Mouse (Mus musculus): ENCODE results near the gene Man1a.

Man1a gene

GRCm38 (mm10) chr10:54062835-54063234, 13.6 kb downstream of the Man1a start:
- in situ Hi-C loops (cut with MboI, MseI), result no loop called here

DNA sequence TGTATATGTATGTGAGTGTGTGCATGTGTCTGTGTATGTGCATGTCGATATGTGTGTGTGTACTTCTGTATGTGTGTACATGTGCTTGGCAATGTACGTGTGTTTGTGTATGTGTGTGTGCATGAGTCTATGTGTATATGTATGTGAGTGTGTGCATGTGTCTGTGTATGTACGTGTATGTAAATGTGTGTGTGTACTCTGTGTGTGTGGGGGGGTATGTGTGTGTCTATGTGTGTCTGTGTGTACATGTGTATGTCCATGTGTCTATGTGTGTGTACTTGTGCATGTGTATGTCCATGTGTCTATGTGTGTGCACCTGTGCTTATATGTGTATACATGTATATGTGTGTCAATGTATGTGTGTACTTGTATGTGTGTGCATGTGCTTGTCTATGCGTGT, 15.2 kb downstream of the Man1a start:
- in situ Hi-C loops (cut with MboI, MseI), result no loop called here

GRCm38 (mm10) chr10:54060587-54060986, 15.8 kb downstream of the Man1a start:
- in situ Hi-C loops (cut with MboI, MseI), result no loop called here

- in situ Hi-C loops (cut with MboI, MseI), result no loop called here
Measured at GRCm38 (mm10) chr10:54059679-54060249, 16.6 kb downstream of the Man1a start.

- in situ Hi-C loops (cut with MboI, MseI), result no loop called here
Measured at GRCm38 (mm10) chr10:54059092-54059496, 17.3 kb downstream of the Man1a start.

- in situ Hi-C loops (cut with MboI, MseI), result no loop called here
Measured at GRCm38 (mm10) chr10:54058657-54059056, 17.8 kb downstream of the Man1a start.

- in situ Hi-C loops (cut with MboI, MseI), result no loop called here
Measured at GRCm38 (mm10) chr10:54054188-54054587, 22.2 kb downstream of the Man1a start.

GRCm38 (mm10) chr10:54047885-54048284, 28.5 kb downstream of the Man1a start:
- in situ Hi-C loops (cut with MboI, MseI), result loop anchor here (25.0 kb wide), 1 partner anchor 411 kb away; the partner anchor contains the start of gene Mcm9

- in situ Hi-C loops (cut with MboI, MseI), result loop anchor here (25.0 kb wide), 1 partner anchor 406 kb away; the partner anchor contains the start of gene Mcm9
Measured at GRCm38 (mm10) chr10:54043358-54043757, 33.1 kb downstream of the Man1a start.

DNA sequence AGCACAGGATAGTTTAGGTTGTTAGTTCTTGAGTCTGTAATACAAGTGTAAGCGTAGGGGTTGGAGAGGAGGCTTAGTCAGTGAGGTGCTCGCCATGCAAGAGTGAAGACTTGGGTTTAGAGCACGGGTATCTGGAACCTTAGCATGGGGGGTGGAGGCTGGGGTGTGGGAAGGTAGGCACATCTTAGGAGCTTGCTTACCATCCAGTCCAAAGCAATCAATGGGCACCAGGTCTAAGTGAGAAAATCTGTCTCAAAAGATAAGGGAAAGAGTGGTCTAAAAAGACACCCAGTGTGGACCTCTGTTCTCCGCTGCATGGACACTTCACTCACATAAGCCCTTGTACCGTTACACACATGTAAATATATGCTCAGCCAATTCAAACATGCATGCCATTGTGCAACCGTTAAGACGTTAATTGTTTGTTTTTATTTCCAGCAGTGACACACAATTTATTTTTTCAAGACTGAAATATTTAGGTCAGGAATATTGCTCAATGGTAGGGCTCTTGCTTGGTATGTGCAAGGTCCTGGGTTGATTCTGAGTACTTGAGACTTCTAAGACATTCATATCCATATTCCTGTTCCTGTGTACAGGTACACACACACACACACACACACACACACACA, 34.1 kb downstream of the Man1a start:
- in situ Hi-C loops (cut with MboI, MseI), result loop anchor here (25.0 kb wide), 1 partner anchor 405 kb away; the partner anchor contains the start of gene Mcm9

GRCm38 (mm10) chr10:54040261-54041165, 35.9 kb downstream of the Man1a start:
- in situ Hi-C loops (cut with MboI, MseI), result loop anchor here (25.0 kb wide), 1 partner anchor 403 kb away; the partner anchor contains the start of gene Mcm9

DNA sequence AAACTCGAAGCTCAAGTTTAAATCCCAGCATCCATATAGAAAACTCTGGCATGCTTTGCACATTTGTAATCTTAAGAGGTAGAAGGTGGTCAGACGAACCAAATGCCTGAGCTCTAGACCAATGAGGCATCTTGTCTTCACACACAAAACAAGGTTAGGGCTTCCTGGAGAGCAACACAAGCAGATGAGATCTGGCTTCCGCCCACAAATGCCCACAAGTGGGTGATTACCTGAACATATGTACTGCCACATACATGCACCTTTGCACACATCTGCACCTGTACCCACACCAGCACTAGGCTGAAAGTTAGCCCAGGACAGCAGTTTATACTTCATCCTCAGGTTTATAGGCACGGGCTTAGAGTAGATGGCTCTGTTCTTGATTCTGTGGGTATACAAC, 36.7 kb downstream of the Man1a start:
- in situ Hi-C loops (cut with MboI, MseI), result loop anchor here (25.0 kb wide), 1 partner anchor 402 kb away; the partner anchor contains the start of gene Mcm9

DNA sequence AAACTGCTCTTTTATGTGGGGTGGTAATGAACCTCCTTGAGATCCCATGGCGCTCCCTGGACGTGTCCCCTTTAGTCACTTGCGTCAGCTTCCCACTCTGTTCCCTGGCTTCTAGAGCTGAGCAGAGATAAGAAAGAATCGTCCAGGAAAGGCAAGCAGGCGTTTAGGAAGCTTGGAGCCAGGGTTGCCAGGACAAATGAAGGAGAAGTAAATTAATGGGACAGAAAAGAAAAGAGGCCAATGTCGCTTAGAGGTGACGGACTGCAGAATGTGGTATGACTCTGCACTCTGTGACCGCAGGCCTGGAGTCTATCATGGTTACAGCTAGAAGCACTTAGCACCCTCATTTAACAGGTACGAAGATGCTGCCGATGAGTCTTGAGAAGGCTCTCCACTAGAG, 37.7 kb downstream of the Man1a start:
- in situ Hi-C loops (cut with MboI, MseI), result loop anchor here (25.0 kb wide), 1 partner anchor 401 kb away; the partner anchor contains the start of gene Mcm9

- in situ Hi-C loops (cut with MboI, MseI), result loop anchor here (25.0 kb wide), 1 partner anchor 401 kb away; the partner anchor contains the start of gene Mcm9
Measured at GRCm38 (mm10) chr10:54038180-54038579, 38.2 kb downstream of the Man1a start.

DNA sequence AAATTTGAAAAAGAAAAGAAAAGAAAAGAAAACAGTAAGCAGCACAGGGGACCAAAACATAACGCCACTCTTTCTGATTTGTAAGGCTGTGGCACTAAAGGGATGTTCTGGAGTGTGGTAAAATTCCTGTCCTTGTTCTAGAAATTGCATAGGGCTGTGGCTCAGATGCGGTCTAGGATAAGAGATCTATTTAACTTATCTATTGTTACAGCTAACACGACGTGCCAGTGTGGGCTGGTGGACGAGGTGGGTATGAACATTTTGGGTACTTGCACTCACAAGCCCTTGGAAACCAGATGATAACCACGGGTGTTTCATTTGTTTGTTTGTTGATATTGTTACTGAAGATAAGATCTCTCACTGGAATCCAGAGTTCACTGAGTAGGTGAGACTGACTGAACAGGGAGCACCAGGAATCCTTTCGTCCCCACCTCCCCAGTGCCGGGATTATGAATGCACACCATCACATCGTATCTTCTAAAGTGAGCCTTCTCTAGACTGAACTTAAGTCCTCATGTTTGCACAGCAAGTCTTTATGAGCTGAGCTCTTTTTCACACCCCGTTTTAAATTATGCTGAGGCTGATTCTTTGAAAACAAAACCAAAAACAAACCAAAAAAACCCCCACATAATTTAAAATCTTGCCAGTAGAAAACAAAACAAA, 38.9 kb downstream of the Man1a start:
- in situ Hi-C loops (cut with MboI, MseI), result loop anchor here (25.0 kb wide), 1 partner anchor 400 kb away; the partner anchor contains the start of gene Mcm9

- in situ Hi-C loops (cut with MboI, MseI), result loop anchor here (25.0 kb wide), 1 partner anchor 398 kb away; the partner anchor contains the start of gene Mcm9
Measured at GRCm38 (mm10) chr10:54035586-54035985, 40.8 kb downstream of the Man1a start.

DNA sequence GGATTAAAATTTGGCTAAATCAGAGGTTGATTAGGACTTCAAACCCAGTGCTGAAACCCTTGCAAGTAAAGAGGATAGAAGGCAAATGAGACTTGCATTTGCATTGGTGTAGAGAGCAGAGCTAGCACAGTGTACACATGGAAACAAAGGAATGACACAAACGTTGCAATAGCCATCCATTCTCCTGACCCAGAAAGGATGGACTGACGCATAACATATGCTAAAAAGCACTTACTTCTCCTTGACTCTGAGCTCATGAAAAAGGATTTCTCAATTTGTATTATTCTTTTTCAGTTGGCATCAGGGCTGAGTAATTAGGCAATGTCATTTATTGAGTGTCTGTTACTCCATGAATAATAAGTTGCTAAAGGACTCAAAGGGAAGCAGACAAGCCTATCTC, 41.6 kb downstream of the Man1a start:
- in situ Hi-C loops (cut with MboI, MseI), result loop anchor here (25.0 kb wide), 1 partner anchor 397 kb away; the partner anchor contains the start of gene Mcm9

DNA sequence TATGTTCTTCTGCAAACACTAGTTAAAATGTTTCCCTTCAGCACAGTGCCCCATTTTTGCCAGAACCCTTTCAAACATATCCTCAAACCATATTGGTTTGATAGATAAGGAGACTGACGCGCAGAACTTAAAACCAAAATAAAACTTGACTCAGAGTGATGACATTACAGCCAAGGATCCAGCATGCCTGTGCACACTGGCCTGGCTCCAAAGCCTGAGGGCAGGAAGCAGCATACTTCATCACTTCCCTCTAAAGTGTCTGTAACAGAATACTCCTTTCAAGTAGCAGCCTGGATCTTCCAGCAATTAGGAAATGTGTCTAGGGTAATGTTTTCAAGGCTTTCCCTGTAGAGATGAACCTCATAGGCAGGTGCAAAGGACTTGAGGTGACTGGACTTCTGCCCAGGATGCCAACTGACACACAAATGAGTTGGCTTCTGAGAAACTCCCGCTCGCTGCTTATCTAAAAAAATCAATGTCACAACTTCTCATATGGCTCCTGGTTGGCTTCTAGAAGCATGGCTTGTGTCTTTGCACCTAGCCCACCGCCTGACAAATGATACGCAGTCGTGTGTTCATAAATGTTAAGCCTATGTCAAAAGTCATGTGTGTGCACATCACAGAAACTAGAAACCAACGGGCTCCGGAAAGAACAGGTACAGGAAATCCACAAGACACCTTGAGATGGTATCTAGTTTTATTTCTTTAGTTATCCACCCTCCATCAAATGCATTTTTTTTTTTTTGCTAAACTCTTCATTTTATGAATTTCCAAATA, 43.9 kb downstream of the Man1a start:
- in situ Hi-C loops (cut with MboI, MseI), result loop anchor here (25.0 kb wide), 1 partner anchor 395 kb away; the partner anchor contains the start of gene Mcm9

GRCm38 (mm10) chr10:54028866-54029265, 47.5 kb downstream of the Man1a start:
- in situ Hi-C loops (cut with MboI, MseI), result loop anchor here (25.0 kb wide), 1 partner anchor 392 kb away; the partner anchor contains the start of gene Mcm9
